Mouse (Mus musculus) naive thymus-derived CD4-positive, alpha-beta T cell, adult 2 months (primary cell): ENCODE data around the gene Hpse2.

Experiments
- DNase-seq: peaks from one replicate; pipeline ENCODE4 v3.0.0-alpha.2; 2011; ENCODE audit warnings: low read depth

Hpse2 gene

GRCm38 (mm10) chr19:42948114-42948636 lies 440.0 kb downstream of the Hpse2 start:
- no peak for DNase-seq

- DNase-seq: no peak
Measured at GRCm38 (mm10) chr19:42937544-42937943, 450.6 kb downstream of the Hpse2 start.

GRCm38 (mm10) chr19:42936661-42937193 lies 451.4 kb downstream of the Hpse2 start:
- no peak for DNase-seq

- no peak for DNase-seq
Measured at GRCm38 (mm10) chr19:42929702-42930101, 458.5 kb downstream of the Hpse2 start.

GRCm38 (mm10) chr19:42928271-42928670 lies 459.9 kb downstream of the Hpse2 start:
- no peak for DNase-seq

- no peak for DNase-seq
Measured at GRCm38 (mm10) chr19:42922610-42923009, 465.5 kb downstream of the Hpse2 start.

GRCm38 (mm10) chr19:42913703-42914102 lies 474.5 kb downstream of the Hpse2 start:
- no peak for DNase-seq

GRCm38 (mm10) chr19:42909719-42910118 lies 478.4 kb downstream of the Hpse2 start:
- DNase-seq: no peak

- no peak for DNase-seq
Measured at GRCm38 (mm10) chr19:42908553-42908952, 479.6 kb downstream of the Hpse2 start.

- DNase-seq: no peak
Measured at GRCm38 (mm10) chr19:42906328-42906727, 481.8 kb downstream of the Hpse2 start.

- DNase-seq: no peak
Measured at GRCm38 (mm10) chr19:42904726-42905125, 483.4 kb downstream of the Hpse2 start.

GRCm38 (mm10) chr19:42904240-42904639 lies 483.9 kb downstream of the Hpse2 start:
- DNase-seq: no peak

GRCm38 (mm10) chr19:42903840-42904239 lies 484.3 kb downstream of the Hpse2 start:
- no peak for DNase-seq

GRCm38 (mm10) chr19:42902410-42903021 lies 485.6 kb downstream of the Hpse2 start:
- no peak for DNase-seq

GRCm38 (mm10) chr19:42891599-42891998 lies 496.6 kb downstream of the Hpse2 start:
- no peak for DNase-seq

- no peak for DNase-seq
Measured at GRCm38 (mm10) chr19:42877653-42878052, 510.5 kb downstream of the Hpse2 start.

GRCm38 (mm10) chr19:42876563-42876962 lies 511.6 kb downstream of the Hpse2 start:
- DNase-seq: no peak

GRCm38 (mm10) chr19:42869663-42870530 lies 518.3 kb downstream of the Hpse2 start:
- DNase-seq: no peak

- no peak for DNase-seq
Measured at GRCm38 (mm10) chr19:42868958-42869662, 519.0 kb downstream of the Hpse2 start.

- no peak for DNase-seq
Measured at GRCm38 (mm10) chr19:42863013-42863412, 525.1 kb downstream of the Hpse2 start.

GRCm38 (mm10) chr19:42857096-42857495 lies 531.1 kb downstream of the Hpse2 start:
- no peak for DNase-seq

- DNase-seq: no peak
Measured at GRCm38 (mm10) chr19:42855649-42856048, 532.5 kb downstream of the Hpse2 start.
